Mouse (Mus musculus) stomach, embryonic 14.5 days (tissue): ENCODE data around the gene Tnip2. TPM values are rescaled to one million over a fixed set of nuclear protein-coding genes. Genes with fewer than 3 reads are reported as not detected.
A peak's percentile ranks its signal among the peaks of the same experiment; 100 is the strongest.

Source experiments
- ATAC-seq: fragments of 200-750 bp; cut with Nextera tagmentation; 2 replicates; pipeline ENCODE4 v1.8.0; 2017; ENCODE audit warnings: low read depth, moderate TSS enrichment; ENCODE audit not compliant: insufficient number of reproducible peaks, insufficient read depth, low FRiP score
- H3K27ac ChIP-seq: fragments of 300-500 bp; sonication (generic); 2 replicates; pipeline ENCODE4 v1.5.1; 2014; ENCODE audit warnings: mild to moderate bottlenecking, low read length, moderate library complexity, mixed read lengths
- H3K27me3 ChIP-seq: fragments of 300-500 bp; sonication (generic); 2 replicates; pipeline ENCODE4 v1.6.1; 2014; ENCODE audit warnings: low read length, control low read depth, mixed read lengths; ENCODE audit not compliant: control insufficient read depth, insufficient read depth
- H3K36me3 ChIP-seq: fragments of 300-500 bp; sonication (generic); 2 replicates; pipeline ENCODE4 v1.6.1; 2014; ENCODE audit warnings: mild to moderate bottlenecking, control low read depth, low read length, moderate library complexity, mixed read lengths; ENCODE audit not compliant: control insufficient read depth, insufficient read depth
- H3K4me1 ChIP-seq: fragments of 300-500 bp; sonication (generic); 2 replicates; pipeline ENCODE4 v1.6.1; 2014; ENCODE audit warnings: low read length, control low read depth, mixed read lengths; ENCODE audit not compliant: control insufficient read depth, insufficient read depth
- H3K4me2 ChIP-seq: fragments of 300-500 bp; sonication (generic); replicated peaks from 2 replicates; pipeline ENCODE4 v1.6.1; 2014; ENCODE audit warnings: low read depth, low read length, control low read depth
- H3K4me3 ChIP-seq: fragments of 300-500 bp; sonication (generic); 2 replicates; pipeline ENCODE4 v1.5.1; 2014; ENCODE audit warnings: low read depth, low read length, control low read depth
- H3K9ac ChIP-seq: fragments of 300-500 bp; sonication (generic); replicated peaks from 2 replicates; pipeline ENCODE4 v1.6.1; 2014; ENCODE audit warnings: low read depth, mild to moderate bottlenecking, control low read depth, low read length, moderate library complexity, mixed read lengths
- H3K9me3 ChIP-seq: fragments of 300-500 bp; sonication (generic); 2 replicates; pipeline ENCODE4 v1.6.1; 2016; ENCODE audit warnings: low read depth, low read length, control low read depth; ENCODE audit not compliant: control insufficient read depth
- WGBS: fragments of 180-500 bp; shearing (Covaris S2); extraction: QIAGEN DNeasy Blood & Tissue Kit; methylation state at CpG from one replicate; pipeline ENCODE4 v1.1.7; 2014; 5-methylcytosine and 5-hydroxymethylcytosine counted together
- polyA plus RNA-seq: library from polyadenylated mRNA; unstranded; fragments of >200 nt; fragmentation: Nextera tagmentation; extraction: Ambion mirVana; gene quantifications from 2 replicates; pipeline ENCODE4 v1.2.1, GENCODE M21; 2014

The Tnip2 gene
- polyA plus RNA-seq, 1 experiment from 2014 or later, result 23.8 TPM

DNA sequence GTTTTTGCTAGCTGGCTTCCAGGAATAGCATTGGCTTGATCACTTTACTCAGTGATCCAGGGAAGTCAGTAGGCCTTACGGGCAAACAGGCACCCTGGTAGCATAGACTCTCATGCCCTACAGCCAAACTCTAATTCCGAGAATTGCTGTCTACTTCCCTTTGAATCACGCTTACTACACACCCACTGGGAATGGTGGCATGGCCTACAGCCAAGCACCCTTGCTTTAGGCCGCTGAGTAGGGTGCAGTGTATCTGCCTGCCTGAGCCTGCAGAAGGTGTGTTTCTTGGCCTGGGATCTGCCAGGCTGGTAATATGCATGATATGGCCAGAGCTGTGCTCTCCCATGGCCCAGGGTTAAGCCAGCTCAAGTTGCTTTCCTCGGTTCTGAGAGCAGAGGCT, 14.9 kb upstream of the Tnip2 start:
- Histone ChIP-seq H3K4me3 (no peak overlapping the region), H3K4me1 (peaks cover 3% of the 10 kb centered on the region; the same call in 1 of the 2 replicates), H3K9ac (no peak overlapping the region), H3K27me3 (no peaks in the 10 kb centered on the region), H3K27ac (no peak overlapping the region), H3K4me2 (no peak overlapping the region), H3K9me3 (no peaks in the 10 kb centered on the region), H3K36me3 (no peaks in the 10 kb centered on the region)
- ATAC-seq, result no peak
- WGBS, result 81% methylated on average over 5 of the region's 5 CpGs

- no peak overlapping the region for H3K9ac ChIP-seq
- H3K4me3 ChIP-seq, result no peak overlapping the region
- H3K27me3 ChIP-seq, result no peaks in the 10 kb centered on the region
- H3K9me3 ChIP-seq, result no peaks in the 10 kb centered on the region
- H3K4me1 ChIP-seq, result peaks cover 3% of the 10 kb centered on the region; the same call in 1 of the 2 replicates
- WGBS, result 86% methylated on average over 2 of the region's 2 CpGs
- H3K4me2 ChIP-seq, result no peak overlapping the region
- H3K36me3 ChIP-seq, result no peaks in the 10 kb centered on the region
- no peak overlapping the region for H3K27ac ChIP-seq
- ATAC-seq, result no peak
Measured at GRCm38 (mm10) chr5:34527352-34527751, 13.6 kb upstream of the Tnip2 start.

- Histone ChIP-seq H3K9me3 (no peaks in the 10 kb centered on the region), H3K27me3 (no peaks in the 10 kb centered on the region), H3K36me3 (no peaks in the 10 kb centered on the region), H3K4me1 (peaks cover 3% of the 10 kb centered on the region; the same call in 1 of the 2 replicates), H3K27ac (no peak overlapping the region), H3K4me2 (peak overlapping the region; percentile 62), H3K9ac (no peak overlapping the region), H3K4me3 (0 out of 2 replicates have a peak overlapping the region, but pooled peaks have one; percentile 48)
- no peak for ATAC-seq
- 43% methylated on average over 5 of the region's 5 CpGs for WGBS
Measured at GRCm38 (mm10) chr5:34526477-34526775, 12.6 kb upstream of the Tnip2 start.

DNA sequence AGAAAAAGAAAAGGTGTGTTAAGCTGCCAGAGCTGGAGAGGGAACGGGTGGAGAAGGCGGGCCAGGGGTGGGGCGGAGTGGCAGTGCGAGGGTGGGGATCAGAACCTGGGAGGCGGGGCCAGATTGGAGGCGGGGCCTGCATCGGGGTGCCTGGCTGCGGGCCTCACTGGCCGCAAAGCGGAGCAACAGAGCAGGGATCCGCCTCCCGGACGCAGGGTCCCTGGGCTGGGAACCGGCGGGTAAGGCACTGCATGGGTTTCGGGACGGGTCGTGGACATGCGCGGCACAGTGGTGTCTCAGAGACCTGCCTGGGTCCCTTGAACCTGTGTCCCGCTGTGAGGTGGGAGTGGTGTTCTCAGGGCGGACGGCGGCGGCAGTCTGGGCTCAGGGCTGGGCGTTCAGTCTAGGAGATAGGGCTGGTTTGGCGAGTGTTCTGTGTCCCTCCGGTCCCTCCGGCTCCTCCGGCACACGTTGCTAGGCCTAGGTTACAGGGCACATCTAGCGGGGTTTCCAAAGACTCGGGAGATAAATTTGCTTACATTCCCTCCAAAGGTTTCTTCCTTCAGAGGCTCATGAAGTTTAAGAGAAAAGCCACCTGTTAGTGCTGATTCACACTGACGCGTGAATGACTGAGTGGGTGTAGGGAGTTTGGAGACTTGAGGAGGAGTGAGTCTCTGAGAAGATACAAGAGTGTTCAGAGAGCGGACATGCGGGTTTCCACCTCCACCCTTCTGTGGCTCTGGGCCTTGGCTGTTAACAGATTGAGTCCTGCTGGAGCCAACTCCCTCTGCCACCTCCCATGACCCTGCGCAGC, 12.1 kb upstream of the Tnip2 start, which contains the start of gene Sh3bp2:
TSS of gene Sh3bp2 (plus strand) at position 176 of the 814 bp plus-strand sequence.
- ATAC-seq, result peak; percentile 94
- Histone ChIP-seq H3K9me3 (no peaks in the 10 kb centered on the region), H3K4me3 (peak within 1 kb of the TSS; percentile 48), H3K27ac (no peak within 1 kb of the TSS), H3K4me2 (peak within 1 kb of the TSS; percentile 62), H3K27me3 (no peaks in the 10 kb centered on the region), H3K9ac (0 out of 2 replicates have a peak within 1 kb of the TSS, but pooled peaks have one; percentile 42), H3K36me3 (no peaks in the 10 kb centered on the region), H3K4me1 (peaks cover 3% of the 10 kb centered on the region; the same call in 1 of the 2 replicates)
- WGBS, result 2% methylated on average over 38 of the region's 38 CpGs

DNA sequence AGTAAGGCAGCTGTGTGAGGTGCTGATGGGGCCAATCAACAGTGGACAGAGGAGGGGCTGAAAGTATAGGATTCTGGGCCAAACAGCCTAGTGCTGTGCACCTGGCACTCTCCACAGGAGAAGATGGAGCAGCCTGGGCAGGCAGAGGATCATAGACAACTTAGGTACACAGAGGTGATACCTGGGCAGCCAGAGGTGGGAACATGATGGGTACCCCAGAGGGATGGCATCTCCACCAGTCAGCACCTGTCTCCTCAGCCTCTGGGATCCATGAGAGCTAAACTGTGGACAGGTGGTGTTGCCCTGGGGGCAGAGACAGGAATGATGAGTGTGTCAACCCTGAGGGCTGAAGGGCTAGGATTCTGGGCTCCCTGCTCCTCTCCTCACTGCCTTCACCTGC, 10.7 kb upstream of the Tnip2 start:
- Histone ChIP-seq H3K4me1 (peaks cover 6% of the 10 kb centered on the region), H3K4me2 (no peak overlapping the region), H3K27me3 (no peaks in the 10 kb centered on the region), H3K4me3 (no peak overlapping the region), H3K27ac (no peak overlapping the region), H3K36me3 (no peaks in the 10 kb centered on the region), H3K9me3 (no peaks in the 10 kb centered on the region), H3K9ac (no peak overlapping the region)
- ATAC-seq, result no peak

GRCm38 (mm10) chr5:34523958-34524485, 10.2 kb upstream of the Tnip2 start:
- Histone ChIP-seq H3K27ac (no peak overlapping the region), H3K4me3 (no peak overlapping the region), H3K9ac (no peak overlapping the region), H3K9me3 (no peaks in the 10 kb centered on the region), H3K4me1 (peaks cover 6% of the 10 kb centered on the region), H3K36me3 (no peaks in the 10 kb centered on the region), H3K4me2 (no peak overlapping the region), H3K27me3 (no peaks in the 10 kb centered on the region)
- 61% methylated on average over 4 of the region's 4 CpGs for whole genome bisulfite sequencing
- no peak for ATAC-seq

DNA sequence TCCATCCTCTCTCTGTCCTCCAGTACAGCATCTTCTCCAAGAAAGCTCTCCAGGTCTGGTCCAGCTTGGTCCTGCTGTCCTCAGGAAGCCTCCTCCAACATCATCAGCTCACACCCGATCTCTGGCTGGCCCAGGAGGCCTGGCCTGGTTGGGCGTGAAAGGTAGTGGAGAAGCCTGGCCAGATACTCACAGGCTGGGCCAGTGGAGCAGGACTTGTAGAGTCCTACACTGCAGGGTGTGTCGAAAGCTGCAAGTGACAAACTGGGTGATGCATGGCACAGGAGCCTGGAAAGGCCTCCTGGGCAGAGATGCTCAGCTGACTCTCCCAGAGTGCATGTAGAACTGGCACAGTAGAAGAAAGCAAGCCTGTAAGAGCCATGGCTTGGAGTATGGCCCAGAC, 7.5 kb upstream of the Tnip2 start:
- Histone ChIP-seq H3K4me2 (no peak overlapping the region), H3K9me3 (no peaks in the 10 kb centered on the region), H3K36me3 (no peaks in the 10 kb centered on the region), H3K9ac (no peak overlapping the region), H3K27ac (no peak overlapping the region), H3K27me3 (no peaks in the 10 kb centered on the region), H3K4me3 (no peak overlapping the region), H3K4me1 (peaks cover 6% of the 10 kb centered on the region)
- no peak for ATAC-seq
- 83% methylated on average over 3 of the region's 3 CpGs for WGBS

- no peaks in the 10 kb centered on the region for H3K27me3 ChIP-seq
- no peak for ATAC-seq
- no peaks in the 10 kb centered on the region for H3K9me3 ChIP-seq
- no peaks in the 10 kb centered on the region for H3K36me3 ChIP-seq
- peaks cover 3% of the 10 kb centered on the region; the same call in 1 of the 2 replicates for H3K4me1 ChIP-seq
- H3K4me2 ChIP-seq, result no peak overlapping the region
- H3K4me3 ChIP-seq, result no peak overlapping the region
- H3K27ac ChIP-seq, result no peak overlapping the region
- 58% methylated on average over 11 of the region's 11 CpGs for WGBS
- H3K9ac ChIP-seq, result no peak overlapping the region
Measured at GRCm38 (mm10) chr5:34520458-34521209, 6.8 kb upstream of the Tnip2 start.
